Mouse (Mus musculus) spleen, adult 2 months (tissue): ENCODE data around the gene Tor2a. TPM values are rescaled to one million over a fixed set of nuclear protein-coding genes. Genes with fewer than 3 reads are reported as not detected.

Source experiments
- DNase-seq, 2 experiments: peaks; one replicate each; pipeline versions ENCODE4 v3.0.0 to v3.0.0-alpha.2; 2012 to 2021; ENCODE audit warnings: low spot score in 2 of 2, low read depth in 1 of 2
- H3K27ac ChIP-seq: fragments of 200-500 bp; 2 replicates; pipeline ENCODE4 v1.5.1; 2012; ENCODE audit warnings: low read length, inconsistent platforms; ENCODE audit not compliant: insufficient read depth
- H3K27me3 ChIP-seq: fragments of 200-500 bp; 2 replicates; pipeline ENCODE4 v1.6.1; 2012; ENCODE audit warnings: mild to moderate bottlenecking, moderate library complexity, low read length, inconsistent platforms; ENCODE audit not compliant: control insufficient read depth, insufficient read depth
- H3K36me3 ChIP-seq: fragments of 200-500 bp; 2 replicates; pipeline ENCODE4 v1.6.1; 2012; ENCODE audit warnings: mild to moderate bottlenecking, low read length, inconsistent platforms; ENCODE audit not compliant: control insufficient read depth, insufficient read depth
- H3K4me1 ChIP-seq: fragments of 200-500 bp; 2 replicates; pipeline ENCODE4 v1.6.1; 2011; ENCODE audit warnings: inconsistent platforms; ENCODE audit not compliant: control insufficient read depth, insufficient read depth, insufficient read length
- H3K4me3 ChIP-seq: fragments of 200-500 bp; 2 replicates; pipeline ENCODE4 v1.5.1; 2011; ENCODE audit warnings: mild to moderate bottlenecking, inconsistent platforms; ENCODE audit not compliant: insufficient read depth, insufficient read length; ENCODE audit errors: extremely low read depth
- CTCF ChIP-seq: fragments of 200-500 bp; IDR thresholded peaks from 2 replicates; pipeline ENCODE4 v1.5.1; 2011; ENCODE audit warnings: mild to moderate bottlenecking, inconsistent platforms; ENCODE audit not compliant: insufficient read depth, insufficient read length, insufficient replicate concordance; ENCODE audit errors: extremely low read depth
- POLR2A ChIP-seq: fragments of 200-500 bp; IDR thresholded peaks from 2 replicates; pipeline ENCODE4 v1.6.1; 2011; ENCODE audit warnings: low read depth, low read length, inconsistent platforms
- WGBS: fragments of 180-500 bp; shearing (Covaris S2); methylation state at CpG from one replicate; pipeline ENCODE4 v1.1.7; 2018; 5-methylcytosine and 5-hydroxymethylcytosine counted together
- polyA plus RNA-seq: library from polyadenylated mRNA; depleted of rRNA; stranded (reverse); fragments of >200 nt; gene quantifications from 2 replicates; pipeline ENCODE4 v1.2.3, GENCODE M21; 2012; rRNA removed

Tor2a gene
- polyA plus RNA-seq, 1 experiment, result 46.5 TPM

- no peak for TF ChIP-seq CTCF
- TF ChIP-seq POLR2A, result no peak
- WGBS, result 93% methylated on average over 13 of the region's 13 CpGs
- H3K27ac ChIP-seq, result no peak overlapping the region
- H3K36me3 ChIP-seq, result no peaks in the 10 kb centered on the region; the same call in 1 of the 2 replicates
- no peaks in the 10 kb centered on the region for H3K4me1 ChIP-seq
- no peak overlapping the region for H3K4me3 ChIP-seq
- H3K27me3 ChIP-seq, result no peaks in the 10 kb centered on the region
- DNase-seq, result no peak
These were observed 38.8 kb downstream of the Tor2a start for GRCm38 (mm10) chr2:32795748-32796418.

GRCm38 (mm10) chr2:32798251-32798962, 41.4 kb downstream of the Tor2a start:
- TF ChIP-seq POLR2A (no peak), CTCF (no peak)
- H3K4me1 ChIP-seq, result no peaks in the 10 kb centered on the region
- WGBS, result 68% methylated on average over 10 of the region's 10 CpGs
- no peak overlapping the region for H3K4me3 ChIP-seq
- H3K27ac ChIP-seq, result no peak overlapping the region
- H3K27me3 ChIP-seq, result no peaks in the 10 kb centered on the region
- no peaks in the 10 kb centered on the region; the same call in 1 of the 2 replicates for H3K36me3 ChIP-seq
- DNase-seq, result no peak

- no peaks in the 10 kb centered on the region; the same call in 1 of the 2 replicates for H3K36me3 ChIP-seq
- H3K27ac ChIP-seq, result no peak overlapping the region
- TF ChIP-seq POLR2A (no peak), CTCF (no peak)
- H3K4me1 ChIP-seq, result no peaks in the 10 kb centered on the region
- H3K4me3 ChIP-seq, result no peak overlapping the region
- WGBS, result 93% methylated on average over 14 of the region's 14 CpGs
- no peak for DNase-seq
- no peaks in the 10 kb centered on the region for H3K27me3 ChIP-seq
These were observed 52.0 kb downstream of the Tor2a start for GRCm38 (mm10) chr2:32808816-32809566.

Other genes starting within 250 kb of the Tor2a start
- 37.5 and 40.8 TPM in 2 replicates for gene Fam102a, start 221.9 kb upstream of the Tor2a start, polyA plus RNA-seq
- 85.8 and 96.9 TPM in 2 replicates for gene Dpm2, start 186.4 kb upstream of the Tor2a start, polyA plus RNA-seq
- gene Pip5kl1, start 182.4 kb upstream of the Tor2a start, polyA plus RNA-seq, result 0.06 and 0.40 TPM in 2 replicates
- gene 9430097D07Rik, start 181.6 kb upstream of the Tor2a start, polyA plus RNA-seq, result not detected in 2 replicates
- 34.2 and 40.4 TPM in 2 replicates for gene St6galnac4, start 170.1 kb upstream of the Tor2a start, polyA plus RNA-seq
- gene St6galnac6, start 157.5 kb upstream of the Tor2a start, polyA plus RNA-seq, result 22.3 and 32.4 TPM in 2 replicates
- gene Ak1, start 135.5 kb upstream of the Tor2a start, polyA plus RNA-seq, result 6.3 and 7.4 TPM in 2 replicates
- 132 and 168 TPM in 2 replicates for gene Eng, start 110.6 kb upstream of the Tor2a start, polyA plus RNA-seq
- gene Fpgs, start 53.1 kb upstream of the Tor2a start, polyA plus RNA-seq, result 34.5 and 49.5 TPM in 2 replicates
- 125 and 154 TPM in 2 replicates for gene Cdk9, start 44.2 kb upstream of the Tor2a start, polyA plus RNA-seq
- gene Sh2d3c, start 36.2 kb upstream of the Tor2a start, polyA plus RNA-seq, result 136 and 175 TPM in 2 replicates
- gene 6330409D20Rik, start 16.2 kb upstream of the Tor2a start, polyA plus RNA-seq, result 0.28 TPM in 1 of 2 replicates, not detected in the other
- 0.20 and 0.21 TPM in 2 replicates for gene Ttc16, start 18.4 kb downstream of the Tor2a start, polyA plus RNA-seq
- 5.1 and 10.2 TPM in 2 replicates for gene Ptrh1, start 18.6 kb downstream of the Tor2a start, polyA plus RNA-seq
- gene Cfap157, start 27.2 kb downstream of the Tor2a start, polyA plus RNA-seq, result not detected in 2 replicates
- 5.5 and 5.6 TPM in 2 replicates for gene Stxbp1, start 90.0 kb downstream of the Tor2a start, polyA plus RNA-seq
- gene Fam129b, start 118.9 kb downstream of the Tor2a start, polyA plus RNA-seq, result 11.0 and 11.6 TPM in 2 replicates
- gene Rpl12, start 204.3 kb downstream of the Tor2a start, polyA plus RNA-seq, result 535 and 627 TPM in 2 replicates
- gene Lrsam1, start 204.4 kb downstream of the Tor2a start, polyA plus RNA-seq, result 8.3 and 13.0 TPM in 2 replicates
- gene Slc2a8, start 224.8 kb downstream of the Tor2a start, polyA plus RNA-seq, result 24.7 and 28.0 TPM in 2 replicates